Mouse (Mus musculus): ENCODE data around the gene Syngr1.

The Syngr1 gene

DNA sequence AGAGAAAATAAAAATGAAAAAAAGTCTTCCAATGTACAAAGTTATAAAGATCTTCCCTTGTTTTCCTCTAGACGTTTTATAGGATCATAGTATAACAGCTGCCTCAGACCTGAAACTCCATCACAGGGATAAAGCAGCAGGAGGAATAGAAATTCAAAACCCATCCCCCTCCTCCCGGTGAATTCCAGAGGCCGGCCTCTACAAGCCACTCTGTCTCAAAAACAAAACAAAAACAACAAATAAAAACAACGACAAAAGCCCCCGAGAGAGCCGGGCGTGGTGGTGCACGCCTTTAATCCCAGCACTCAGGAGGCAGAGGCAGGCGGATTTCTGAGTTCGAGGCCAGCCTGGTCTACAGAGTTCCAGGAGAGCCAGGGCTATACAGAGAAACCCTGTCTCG, 979 bp upstream of the Syngr1 start:
- no peak for DNase-seq (ENCODE audit: low spot score)

DNA sequence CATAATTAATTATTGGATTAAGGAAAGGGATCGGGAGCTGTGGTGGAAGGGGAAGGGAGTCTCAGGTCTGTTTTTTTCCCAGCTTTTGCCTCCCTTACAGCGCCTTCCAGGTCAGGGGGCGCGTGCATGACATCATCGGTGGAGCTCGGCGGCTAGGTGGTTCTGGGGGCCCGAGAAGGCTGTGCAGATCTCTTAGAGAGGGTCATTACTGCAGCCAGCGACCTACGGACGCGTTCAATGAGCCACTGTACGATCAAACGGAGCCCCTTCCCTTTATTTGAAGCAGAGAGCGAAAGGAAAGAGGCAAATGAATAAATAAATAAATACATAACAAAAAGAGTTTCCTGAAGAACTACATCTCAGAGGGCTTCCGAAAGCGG, 403 bp upstream of the Syngr1 start:
- DNase-seq (ENCODE audit: low spot score), result no peak

- DNase-seq (ENCODE audit: low spot score), result no peak
These were observed 907 bp downstream of the Syngr1 start for GRCm38 (mm10) chr15:80092041-80092441.

DNA sequence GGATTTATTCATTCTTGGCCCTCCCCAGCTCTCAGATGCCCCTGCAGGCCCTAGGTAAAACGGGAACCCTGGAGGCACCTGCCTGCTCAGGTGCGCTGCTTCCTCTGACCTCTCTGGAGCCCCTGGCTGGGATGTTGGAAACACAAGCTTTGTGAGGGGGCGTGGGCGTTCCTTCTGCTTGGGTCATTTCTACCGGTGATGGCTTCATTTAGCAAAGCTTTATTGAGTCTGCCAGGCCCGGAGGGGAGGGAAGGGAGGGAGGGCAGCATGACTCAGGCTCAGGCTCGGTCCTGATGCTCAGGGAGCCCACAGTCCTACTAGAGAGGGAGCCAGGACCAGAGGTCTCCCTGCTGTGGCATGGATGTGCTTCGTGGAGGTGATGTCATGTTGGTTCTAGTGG, 1.5 kb downstream of the Syngr1 start:
- no peak for DNase-seq (ENCODE audit: low spot score)

DNA sequence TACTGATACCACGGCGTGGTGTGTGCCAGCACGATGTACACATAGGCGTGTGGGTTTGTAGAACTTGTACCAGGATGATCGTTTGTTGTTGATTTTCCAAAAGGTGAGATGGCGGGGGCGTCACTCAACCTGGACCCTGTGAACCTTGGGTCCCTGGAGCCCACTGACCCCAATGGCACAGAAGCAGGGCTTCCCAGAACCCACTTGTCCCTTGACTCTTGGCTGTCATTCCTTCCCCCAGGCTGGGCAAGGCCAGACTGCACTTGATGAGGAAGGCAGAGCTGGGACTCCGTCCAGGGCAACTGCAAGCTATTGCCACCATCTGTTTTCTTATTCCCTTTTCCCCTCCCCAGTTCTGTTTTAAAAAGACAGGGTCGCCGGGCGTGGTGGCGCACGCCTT, 3.1 kb downstream of the Syngr1 start:
- DNase-seq (ENCODE audit: low spot score), result no peak

GRCm38 (mm10) chr15:80095596-80095995, 4.5 kb downstream of the Syngr1 start:
- peak; percentile 63 for DNase-seq (ENCODE audit: low spot score)

DNA sequence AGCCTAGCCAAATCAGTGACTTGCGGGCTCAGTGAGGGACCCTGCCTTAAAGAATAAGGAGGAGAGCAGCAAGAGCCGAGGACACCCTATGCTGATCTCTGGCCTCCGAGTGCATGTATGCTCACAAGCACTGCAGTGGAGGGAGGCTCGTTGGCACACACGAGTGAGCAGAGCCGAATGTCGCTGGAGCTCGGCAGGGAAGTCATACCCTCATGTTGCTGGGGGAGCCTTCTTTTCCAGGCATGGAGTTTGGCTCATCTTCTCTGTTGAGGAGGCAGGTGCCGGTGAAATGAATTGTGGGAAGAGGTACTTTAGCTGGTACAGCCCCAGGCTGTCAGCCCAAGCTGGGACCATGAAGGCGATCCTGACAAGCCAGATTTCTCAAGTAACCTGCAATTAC, 5.3 kb downstream of the Syngr1 start:
- DNase-seq (ENCODE audit: low spot score), result no peak

DNA sequence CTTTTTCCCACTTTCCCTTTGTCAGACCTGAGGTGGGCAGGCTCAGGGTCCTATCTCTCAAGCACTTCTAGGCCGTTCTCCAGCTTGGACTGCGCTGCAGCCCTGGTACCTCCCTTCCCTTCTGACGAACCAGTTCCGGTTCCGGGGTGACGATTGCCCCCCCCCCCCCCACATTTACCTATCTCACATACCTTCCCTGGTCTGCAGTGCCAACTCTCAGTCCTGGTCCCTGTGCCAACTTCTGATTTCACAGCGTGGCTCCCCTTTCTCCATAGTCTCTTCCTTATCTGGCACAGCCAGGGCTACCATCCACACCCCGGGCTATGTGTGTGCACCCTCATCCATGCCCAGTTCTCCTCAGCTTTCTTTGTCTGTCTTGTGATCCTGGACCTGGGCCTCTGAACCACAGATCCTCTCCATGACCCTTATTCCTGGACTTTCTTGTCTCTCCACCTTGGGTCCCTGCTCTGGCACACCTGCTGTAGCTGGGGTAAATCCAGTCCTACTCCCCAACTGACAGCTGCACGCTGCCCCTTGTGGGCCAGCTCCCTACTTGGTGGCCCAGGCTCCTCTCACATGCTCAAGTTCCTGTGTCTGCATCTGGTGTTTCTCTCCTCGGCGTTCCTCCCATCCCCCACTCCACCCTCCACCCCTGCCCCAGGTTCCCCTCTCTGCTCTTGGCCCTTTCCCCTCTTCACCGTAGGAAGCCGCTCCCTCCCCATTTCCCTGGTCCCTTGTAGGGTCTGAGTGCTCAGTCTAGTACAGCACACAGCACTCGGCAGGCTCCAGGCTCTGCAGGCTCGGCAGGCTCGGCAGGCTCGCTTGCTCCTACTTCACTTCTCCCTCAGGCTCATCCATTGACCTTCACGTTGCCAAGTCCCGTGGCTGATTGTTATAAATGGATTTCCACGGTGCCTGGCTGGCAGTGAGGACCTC, 6.1 kb downstream of the Syngr1 start:
- peak; percentile 66 for DNase-seq (ENCODE audit: low spot score)

DNA sequence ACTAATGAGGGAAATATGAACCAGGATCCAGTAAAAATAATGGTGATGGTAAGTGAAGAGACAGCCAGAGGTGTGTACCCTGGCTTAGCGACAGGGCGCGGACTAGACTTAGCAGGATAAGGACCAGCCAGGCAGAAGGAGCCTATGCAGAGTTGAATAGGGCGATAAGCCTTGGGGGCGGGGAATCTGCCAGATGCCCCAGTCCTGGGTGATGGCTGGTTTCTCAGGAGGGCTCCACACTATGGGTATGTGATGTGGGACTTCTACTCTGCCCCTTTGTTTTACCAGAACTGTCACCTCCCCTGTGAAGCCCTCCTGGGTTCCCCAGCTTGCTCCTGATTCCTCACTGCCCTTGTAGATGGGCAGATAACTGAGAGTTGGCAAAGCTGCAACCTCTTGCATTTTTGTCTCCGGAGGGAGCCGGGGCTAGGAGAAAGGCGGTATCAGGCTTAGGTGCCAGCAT, 6.9 kb downstream of the Syngr1 start:
- no peak for DNase-seq (ENCODE audit: low spot score)

GRCm38 (mm10) chr15:80098809-80099208, 7.7 kb downstream of the Syngr1 start:
- no peak for DNase-seq (ENCODE audit: low spot score)

GRCm38 (mm10) chr15:80099477-80099876, 8.3 kb downstream of the Syngr1 start:
- DNase-seq (ENCODE audit: low spot score), result no peak

DNA sequence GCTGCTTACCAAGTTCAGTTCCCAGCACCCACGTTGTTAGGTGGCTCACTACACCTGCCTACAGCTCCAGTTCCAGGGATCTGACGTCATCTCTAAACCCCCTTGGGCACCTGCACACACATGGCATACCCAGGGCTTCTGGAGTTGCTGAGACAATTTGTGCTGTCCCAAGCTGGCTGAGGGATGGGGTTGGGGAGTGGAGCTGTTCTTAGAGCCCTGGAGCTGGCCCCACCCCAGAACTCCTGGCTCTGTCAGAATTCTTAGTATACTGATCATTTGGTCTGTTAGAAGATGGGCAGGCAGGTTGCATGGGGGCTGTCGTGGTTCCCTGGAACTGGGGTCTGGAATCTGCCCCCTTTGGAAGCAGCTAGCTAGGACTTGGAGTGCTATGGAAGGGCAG, 9.1 kb downstream of the Syngr1 start:
- DNase-seq (ENCODE audit: low spot score), result no peak

GRCm38 (mm10) chr15:80100871-80101270, 9.7 kb downstream of the Syngr1 start:
- DNase-seq (ENCODE audit: low spot score), result no peak

GRCm38 (mm10) chr15:80101503-80101902, 10.4 kb downstream of the Syngr1 start:
- no peak for DNase-seq (ENCODE audit: low spot score)

- no peak for DNase-seq (ENCODE audit: low spot score)
These were observed 11.4 kb downstream of the Syngr1 start for GRCm38 (mm10) chr15:80102495-80102894.

GRCm38 (mm10) chr15:80105490-80106410, 14.6 kb downstream of the Syngr1 start:
- no peak for DNase-seq (ENCODE audit: low spot score)

DNA sequence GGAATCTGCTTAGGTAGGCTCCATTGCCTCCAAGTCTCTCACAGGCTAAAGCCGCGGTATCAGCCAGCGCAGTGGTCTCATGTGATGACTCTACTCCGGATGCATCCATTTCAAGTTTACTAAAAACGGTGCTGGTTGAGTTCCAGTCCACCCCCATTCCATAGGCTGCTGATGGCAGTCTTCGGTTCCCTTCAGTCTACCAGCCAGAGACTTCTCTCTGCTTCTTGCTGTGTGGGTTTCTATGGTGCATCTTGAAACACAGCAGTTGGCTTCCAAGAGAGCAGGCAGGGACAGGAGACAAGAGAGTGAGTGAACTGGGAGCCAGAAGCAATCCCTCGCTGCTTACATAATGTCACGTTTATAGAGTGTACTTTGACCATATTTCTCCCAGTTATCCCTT, 16.0 kb downstream of the Syngr1 start:
- DNase-seq (ENCODE audit: low spot score), result no peak

DNA sequence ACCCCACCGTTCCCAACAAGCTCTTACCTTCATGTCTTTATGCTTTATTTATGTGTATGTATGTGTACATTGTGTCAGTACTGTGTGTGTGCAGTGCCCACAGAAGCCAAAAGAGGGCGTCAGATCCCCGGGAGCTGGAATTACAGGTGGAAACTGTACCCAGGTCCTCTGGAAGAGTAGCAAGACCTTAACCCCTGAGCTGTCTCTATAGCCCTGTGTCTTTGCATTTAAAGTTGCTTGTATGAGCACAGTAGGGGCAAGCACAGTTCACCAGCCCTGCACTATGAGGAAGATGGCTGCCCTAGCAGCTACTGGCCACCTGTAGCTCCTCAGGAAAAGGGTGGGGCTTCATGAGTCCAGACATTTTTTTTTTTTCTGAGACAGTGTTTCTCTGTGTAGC, 16.4 kb downstream of the Syngr1 start:
- DNase-seq (ENCODE audit: low spot score), result no peak

DNA sequence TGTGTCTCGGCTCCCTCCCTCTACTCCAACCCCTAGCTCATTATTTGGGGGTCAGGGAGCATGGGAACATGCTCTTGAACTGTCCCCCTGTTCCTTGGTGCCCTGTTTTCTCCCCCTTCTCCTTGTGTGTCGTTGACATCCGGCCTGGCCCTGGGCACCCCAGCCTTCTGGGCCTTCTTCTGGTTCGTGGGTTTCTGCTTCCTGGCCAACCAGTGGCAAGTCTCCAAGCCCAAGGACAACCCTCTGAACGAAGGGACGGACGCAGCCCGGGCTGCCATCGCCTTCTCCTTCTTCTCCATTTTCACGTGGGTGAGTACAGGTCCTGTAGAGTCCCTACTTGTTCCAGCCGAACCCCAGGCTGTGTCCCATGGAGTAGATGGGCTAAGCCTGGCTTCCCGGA, 20.3 kb downstream of the Syngr1 start:
- no peak for DNase-seq (ENCODE audit: low spot score)

DNA sequence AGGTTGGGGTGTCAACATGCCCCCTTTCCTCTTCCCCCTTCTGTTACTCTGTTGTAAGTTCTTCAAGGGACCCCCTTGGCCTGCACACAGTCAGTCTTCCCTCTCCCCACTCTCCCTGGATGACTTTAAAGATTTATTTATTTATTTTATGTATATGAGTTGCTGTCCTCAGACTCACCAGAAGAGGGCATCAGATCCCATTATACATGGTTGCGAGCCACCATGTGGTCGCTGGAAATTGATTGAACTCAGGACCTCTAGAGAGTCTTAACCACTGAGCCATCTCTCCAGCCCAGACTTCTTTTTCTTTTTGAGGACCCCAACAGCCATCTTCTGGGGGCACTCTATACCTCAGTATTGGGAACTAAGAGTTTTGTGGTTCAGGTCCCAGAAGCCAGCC, 21.4 kb downstream of the Syngr1 start:
- no peak for DNase-seq (ENCODE audit: low spot score)

GRCm38 (mm10) chr15:80114414-80114813, 23.3 kb downstream of the Syngr1 start:
- DNase-seq (ENCODE audit: low spot score), result no peak

- no peak for DNase-seq (ENCODE audit: low spot score)
These were observed 24.1 kb downstream of the Syngr1 start for GRCm38 (mm10) chr15:80115256-80115655.
